ENCODE assay signal across 8 mouse cellular contexts in the genomic region with DNA sequence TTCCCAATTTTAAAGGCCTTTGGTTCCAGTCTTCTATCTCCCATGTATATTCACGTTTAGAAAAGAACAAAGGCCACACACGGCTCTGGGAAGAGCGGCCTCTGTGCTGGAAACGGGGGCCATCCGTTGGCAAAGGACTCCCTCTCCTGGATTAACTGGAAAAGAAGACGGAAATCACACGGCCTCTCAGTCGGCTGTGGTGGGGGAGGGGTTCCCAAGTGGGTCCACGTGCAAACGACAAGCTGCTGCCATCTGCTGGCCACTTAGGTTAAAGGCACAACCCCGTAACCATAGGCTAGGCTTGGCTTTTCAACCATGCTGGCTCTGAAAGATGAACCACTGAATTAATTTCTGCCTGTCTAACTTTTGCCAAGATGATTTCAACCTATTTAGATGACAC.
DNase-seq lines count a peak whose midpoint lies in the region; ATAC-seq and TF ChIP-seq lines count a peak whose summit lies in the region.

No protein-coding gene starts in this region.

- H3K27ac ChIP-seq in hindbrain, embryonic 12.5 days = peak overlapping the region; percentile 78; the same call in 1 of the 2 replicates
- no peak overlapping the region for H3K27ac ChIP-seq in lung, postnatal 0 days (ENCODE audit: low read length)

- WGBS in hindbrain, embryonic 12.5 days = under 1% methylated on average over 11 of the region's 11 CpGs
- under 1% methylated on average over 11 of the region's 11 CpGs for WGBS in lung, postnatal 0 days

- DNase-seq in Muller cell, postnatal 12 days (ENCODE audit: inconsistent ontology term) = peak; percentile 97
- peak; percentile 96 for DNase-seq in cerebellum, adult 9-11 months
- DNase-seq in frontal cortex, postnatal 14 days (ENCODE audit: low spot score in 2 of 2) = peak; percentile 88 to 96
- DNase-seq in layer of hippocampus, postnatal 10 days (ENCODE audit: low spot score in 2 of 2) = peak; percentile 99
- peak; percentile 98 for DNase-seq in lung, postnatal 0 days (ENCODE audit: low spot score)
- peak; percentile 93 for DNase-seq in ovary, postnatal 14 days (ENCODE audit: low spot score)
- peak; percentile 73 to 92 for DNase-seq in thymus, postnatal 10 days (ENCODE audit: low spot score in 2 of 2)

- 0 out of 2 replicates have a peak, but pooled peaks cover 4% of the 10 kb centered on the region for H3K4me1 ChIP-seq in hindbrain, embryonic 12.5 days
- H3K4me1 ChIP-seq in lung, postnatal 0 days (ENCODE audit: insufficient read depth, low read depth, low read length) = no peaks in the 10 kb centered on the region

- no peaks in the 10 kb centered on the region for H3K36me3 ChIP-seq in hindbrain, embryonic 12.5 days
- H3K36me3 ChIP-seq in lung, postnatal 0 days (ENCODE audit: insufficient read depth, low read length) = no peaks in the 10 kb centered on the region

- H3K4me3 ChIP-seq in hindbrain, embryonic 12.5 days = no peak overlapping the region
- no peak overlapping the region for H3K4me3 ChIP-seq in lung, postnatal 0 days (ENCODE audit: low read depth, low read length)

- H3K9me3 ChIP-seq in hindbrain, embryonic 12.5 days (replicated peaks) = no peaks in the 10 kb centered on the region
- no peaks in the 10 kb centered on the region for H3K9me3 ChIP-seq in lung, postnatal 0 days (ENCODE audit: low read length)

- no peak overlapping the region for H3K4me2 ChIP-seq in hindbrain, embryonic 12.5 days (replicated peaks)
- H3K4me2 ChIP-seq in lung, postnatal 0 days (replicated peaks; ENCODE audit: low read depth, low read length) = no peak overlapping the region

- H3K27me3 ChIP-seq in hindbrain, embryonic 12.5 days = peaks cover 4% of the 10 kb centered on the region; the same call in 1 of the 2 replicates
- 0 out of 2 replicates have a peak, but pooled peaks cover 2% of the 10 kb centered on the region for H3K27me3 ChIP-seq in lung, postnatal 0 days (replicated peaks; ENCODE audit: insufficient read depth, low read length)

- peak; percentile 92 for ATAC-seq in hindbrain, embryonic 12.5 days (ENCODE audit: low FRiP score)
- peak; percentile 90 for ATAC-seq in lung, postnatal 0 days

- no peak overlapping the region for H3K9ac ChIP-seq in hindbrain, embryonic 12.5 days
- H3K9ac ChIP-seq in lung, postnatal 0 days (replicated peaks; ENCODE audit: low read depth) = no peak overlapping the region

- TF ChIP-seq EP300 in lung, postnatal 0 days (IDR thresholded peaks at IDR 0.05) = peak; percentile 68

- TF ChIP-seq CTCF in lung, postnatal 0 days (IDR thresholded peaks at IDR 0.05) = peak; percentile 98
